Mouse (Mus musculus) neural tube, embryonic 14.5 days (tissue): ENCODE data around the gene Ppm1e. TPM values are rescaled to one million over a fixed set of nuclear protein-coding genes. Genes with fewer than 3 reads are reported as not detected.

Experiments used
- ATAC-seq: fragments of 200-750 bp; cut with Nextera tagmentation; 2 replicates; pipeline ENCODE4 v1.8.0; 2017; ENCODE audit warnings: low read depth, mild to moderate bottlenecking, moderate TSS enrichment, moderate library complexity
- H3K27ac ChIP-seq: fragments of 300-500 bp; sonication (generic); 2 replicates; pipeline ENCODE4 v1.5.1; 2014; ENCODE audit warnings: low read depth, mild to moderate bottlenecking, control low read depth, low read length, moderate library complexity, mixed read lengths
- H3K27me3 ChIP-seq: fragments of 300-500 bp; sonication (generic); 2 replicates; pipeline ENCODE4 v1.6.1; 2014; ENCODE audit warnings: low read length; ENCODE audit not compliant: control insufficient read depth, insufficient read depth
- H3K36me3 ChIP-seq: fragments of 300-500 bp; sonication (generic); 2 replicates; pipeline ENCODE4 v1.6.1; 2014; ENCODE audit warnings: low read length, mixed read lengths; ENCODE audit not compliant: control insufficient read depth, insufficient read depth
- H3K4me1 ChIP-seq: fragments of 300-500 bp; sonication (generic); 2 replicates; pipeline ENCODE4 v1.6.1; 2014; ENCODE audit warnings: low read length; ENCODE audit not compliant: control insufficient read depth, insufficient read depth
- H3K4me2 ChIP-seq: fragments of 300-500 bp; sonication (generic); 2 replicates; pipeline ENCODE4 v1.6.1; 2014; ENCODE audit warnings: mild to moderate bottlenecking, low read depth, low read length, control low read depth
- H3K4me3 ChIP-seq: fragments of 300-500 bp; sonication (generic); 2 replicates; pipeline ENCODE4 v1.5.1; 2014; ENCODE audit warnings: low read depth, low read length, control low read depth, mixed read lengths
- H3K9ac ChIP-seq: fragments of 300-500 bp; sonication (generic); replicated peaks from 2 replicates; pipeline ENCODE4 v1.6.1; 2014; ENCODE audit warnings: low read depth, mild to moderate bottlenecking, control low read depth, low read length, mixed read lengths
- H3K9me3 ChIP-seq: fragments of 300-500 bp; sonication (generic); 2 replicates; pipeline ENCODE4 v1.6.1; 2016; ENCODE audit warnings: low read length; ENCODE audit not compliant: control insufficient read depth
- WGBS: fragments of 180-500 bp; shearing (Covaris S2); extraction: QIAGEN DNeasy Blood & Tissue Kit; methylation state at CpG from one replicate; pipeline ENCODE4 v1.1.7; 2014; 5-methylcytosine and 5-hydroxymethylcytosine counted together
- polyA plus RNA-seq: library from polyadenylated mRNA; unstranded; fragments of >200 nt; fragmentation: Nextera tagmentation; extraction: Ambion mirVana; gene quantifications from 2 replicates; pipeline ENCODE4 v1.2.1, GENCODE M21; 2014

The Ppm1e gene
- polyA plus RNA-seq, 1 experiment from 2014 or later = 40.2 TPM

DNA sequence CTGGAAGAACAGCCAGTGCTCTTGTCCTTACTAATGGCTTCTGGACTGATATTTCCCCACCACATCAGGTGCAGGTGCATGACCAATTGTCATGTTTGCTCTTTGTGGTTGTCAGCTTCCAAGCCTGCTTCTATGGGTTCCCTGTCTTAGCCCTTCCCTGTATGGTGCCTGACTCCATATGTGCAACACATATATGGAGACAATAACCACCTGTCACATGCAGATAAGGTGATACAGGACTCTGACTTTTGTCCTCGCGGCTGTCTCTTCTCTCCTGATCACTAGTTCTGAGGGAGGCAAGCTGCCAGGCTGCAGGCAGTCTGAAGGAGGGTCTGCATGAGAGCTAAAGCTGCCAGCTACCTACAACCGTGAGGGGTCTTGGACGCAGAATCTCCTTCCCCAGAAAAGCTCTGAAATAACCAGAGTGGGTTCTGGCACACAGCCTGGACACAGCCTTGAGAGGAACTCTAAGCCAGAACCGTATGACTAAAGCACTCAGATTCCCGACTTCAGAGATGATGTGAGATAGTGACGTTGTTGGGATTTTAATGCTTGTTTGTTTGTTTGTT, 76.8 kb downstream of the Ppm1e start:
- H3K9ac ChIP-seq = no peak overlapping the region
- no peak overlapping the region for H3K4me3 ChIP-seq
- H3K9me3 ChIP-seq = no peaks in the 10 kb centered on the region
- H3K4me2 ChIP-seq = no peak overlapping the region
- WGBS = 86% methylated on average over 7 of the region's 7 CpGs
- no peaks in the 10 kb centered on the region for H3K36me3 ChIP-seq
- H3K27me3 ChIP-seq = no peaks in the 10 kb centered on the region
- no peak overlapping the region for H3K27ac ChIP-seq
- ATAC-seq = no peak
- H3K4me1 ChIP-seq = 0 out of 2 replicates have a peak, but pooled peaks cover 3% of the 10 kb centered on the region

DNA sequence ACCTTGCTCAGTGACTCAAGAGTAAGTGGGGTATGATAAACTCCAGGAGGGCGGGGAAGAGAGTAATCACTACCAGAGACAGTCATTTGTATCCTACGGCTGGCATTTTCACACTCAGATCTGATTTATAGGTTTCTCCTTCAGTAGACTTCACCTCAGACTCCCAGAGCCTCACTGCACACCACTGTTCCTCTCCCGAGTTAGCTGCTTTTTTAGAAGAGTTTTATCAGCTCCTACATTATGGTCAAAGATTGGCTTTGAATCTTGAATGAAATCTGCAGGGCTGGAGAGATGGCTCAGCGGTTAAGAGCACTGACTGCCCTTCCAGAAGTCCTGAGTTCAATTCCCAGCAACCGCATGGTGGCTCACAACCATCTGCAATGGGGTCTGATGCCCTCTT, 79.4 kb downstream of the Ppm1e start:
- Histone ChIP-seq H3K9ac (no peak overlapping the region), H3K4me1 (peaks cover 15% of the 10 kb centered on the region; the same call in 1 of the 2 replicates), H3K4me3 (no peak overlapping the region), H3K36me3 (no peaks in the 10 kb centered on the region), H3K4me2 (no peak overlapping the region), H3K27ac (no peak overlapping the region), H3K27me3 (no peaks in the 10 kb centered on the region), H3K9me3 (no peaks in the 10 kb centered on the region)
- WGBS = 53% methylated on average over 5 of the region's 5 CpGs
- ATAC-seq = no peak

DNA sequence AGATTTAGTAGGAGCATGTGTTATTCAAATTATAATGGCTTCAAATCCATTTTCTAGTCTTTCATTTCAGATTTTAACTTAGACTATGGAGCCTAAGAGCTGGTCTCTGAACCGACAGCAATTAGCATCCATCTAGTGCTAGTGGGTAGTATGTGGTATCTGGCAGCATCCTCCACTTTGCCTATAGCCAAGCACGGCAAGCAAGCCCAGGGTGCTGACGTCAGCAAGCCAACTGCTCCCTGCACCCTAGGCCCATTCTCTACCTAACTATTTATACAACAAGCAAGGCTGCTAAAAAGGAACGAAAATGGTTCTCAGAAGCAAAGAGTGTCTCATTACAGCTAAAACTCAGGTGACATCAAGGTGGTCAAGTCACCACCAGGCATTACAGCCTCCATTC, 80.0 kb downstream of the Ppm1e start:
- Histone ChIP-seq H3K27me3 (no peaks in the 10 kb centered on the region), H3K36me3 (no peaks in the 10 kb centered on the region), H3K9me3 (no peaks in the 10 kb centered on the region), H3K9ac (no peak overlapping the region), H3K4me2 (no peak overlapping the region), H3K27ac (no peak overlapping the region), H3K4me3 (no peak overlapping the region), H3K4me1 (peaks cover 15% of the 10 kb centered on the region; the same call in 1 of the 2 replicates)
- WGBS = 75% methylated on average over 4 of the region's 4 CpGs
- ATAC-seq = no peak

DNA sequence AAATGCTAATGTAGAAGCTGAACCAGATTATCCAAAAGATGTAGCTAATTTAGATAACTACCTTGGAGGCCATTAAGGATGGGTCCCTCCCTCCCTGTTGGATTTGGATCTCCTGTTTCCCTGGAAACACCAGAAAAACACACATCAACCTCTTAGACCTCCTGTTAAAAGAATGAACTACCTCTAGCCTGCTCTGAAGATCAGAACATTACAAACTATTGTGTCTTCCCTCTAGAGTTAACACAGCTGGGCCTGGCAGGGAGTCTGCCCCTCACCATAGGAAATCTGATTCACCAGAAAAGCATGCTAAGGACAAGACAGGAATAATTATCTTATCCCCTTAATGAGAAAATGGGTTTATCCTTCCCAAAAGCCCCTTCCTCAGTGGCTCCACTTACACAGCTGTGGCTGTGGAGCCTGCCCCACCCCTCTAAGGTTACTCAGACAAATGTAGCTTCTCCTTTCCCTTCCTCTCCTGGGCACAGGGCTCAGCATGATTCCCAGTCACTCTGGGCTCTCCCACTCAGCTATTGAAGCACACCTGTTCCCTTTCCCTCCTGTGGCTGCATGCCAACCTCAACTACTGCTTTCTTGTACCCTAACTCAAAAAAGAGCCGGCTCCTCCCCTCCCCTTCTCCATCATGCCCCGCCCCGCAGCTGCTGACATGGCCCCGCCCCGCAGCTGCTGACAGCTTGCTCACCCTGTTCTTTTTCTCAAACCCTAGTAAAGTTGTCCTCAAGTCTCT, 82.4 kb downstream of the Ppm1e start:
- H3K4me3 ChIP-seq = no peak overlapping the region
- H3K4me1 ChIP-seq = peaks cover 15% of the 10 kb centered on the region; the same call in 1 of the 2 replicates
- H3K9ac ChIP-seq = no peak overlapping the region
- H3K4me2 ChIP-seq = no peak overlapping the region
- WGBS = 9% methylated on average over 5 of the region's 5 CpGs
- H3K27me3 ChIP-seq = no peaks in the 10 kb centered on the region
- no peak overlapping the region for H3K27ac ChIP-seq
- no peaks in the 10 kb centered on the region for H3K36me3 ChIP-seq
- no peaks in the 10 kb centered on the region for H3K9me3 ChIP-seq
- peak; percentile 58; the same call in 1 of the 2 replicates for ATAC-seq

DNA sequence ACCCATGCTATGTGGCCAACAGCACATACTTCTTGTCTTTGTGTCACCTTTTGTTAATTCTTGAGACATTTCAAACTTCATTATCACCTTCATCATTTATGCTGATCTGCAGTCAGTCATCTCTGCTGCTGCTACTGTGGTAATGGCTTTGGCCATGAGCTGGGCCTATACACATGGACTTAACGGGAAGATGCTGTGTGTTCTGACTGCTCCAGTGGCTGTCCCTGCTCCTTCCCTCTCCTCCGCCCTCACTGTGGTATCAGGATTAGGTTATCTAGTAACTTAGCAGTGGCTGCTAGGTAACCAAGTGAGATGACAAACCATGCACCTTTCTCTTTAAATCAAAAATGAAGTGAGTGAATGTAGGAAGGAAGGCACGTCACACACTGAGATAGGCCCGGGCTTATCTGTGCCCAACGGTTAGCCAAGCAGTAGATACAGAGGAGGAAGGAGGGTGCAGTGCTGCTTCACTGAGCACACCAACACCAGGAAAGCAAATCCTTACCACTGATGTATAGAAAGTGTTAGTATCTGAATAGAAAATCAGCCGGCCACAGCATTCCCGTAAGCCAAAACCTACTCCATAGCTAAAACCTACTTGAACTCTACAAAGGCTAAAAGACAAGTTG, 83.3 kb downstream of the Ppm1e start:
- Histone ChIP-seq H3K9ac (no peak overlapping the region), H3K27ac (peak overlapping the region; percentile 45; the same call in 1 of the 2 replicates), H3K27me3 (no peaks in the 10 kb centered on the region), H3K36me3 (no peaks in the 10 kb centered on the region), H3K4me1 (peaks cover 15% of the 10 kb centered on the region; the same call in 1 of the 2 replicates), H3K4me2 (no peak overlapping the region), H3K9me3 (no peaks in the 10 kb centered on the region), H3K4me3 (no peak overlapping the region)
- no peak for ATAC-seq
- 83% methylated on average over 7 of the region's 7 CpGs for WGBS

DNA sequence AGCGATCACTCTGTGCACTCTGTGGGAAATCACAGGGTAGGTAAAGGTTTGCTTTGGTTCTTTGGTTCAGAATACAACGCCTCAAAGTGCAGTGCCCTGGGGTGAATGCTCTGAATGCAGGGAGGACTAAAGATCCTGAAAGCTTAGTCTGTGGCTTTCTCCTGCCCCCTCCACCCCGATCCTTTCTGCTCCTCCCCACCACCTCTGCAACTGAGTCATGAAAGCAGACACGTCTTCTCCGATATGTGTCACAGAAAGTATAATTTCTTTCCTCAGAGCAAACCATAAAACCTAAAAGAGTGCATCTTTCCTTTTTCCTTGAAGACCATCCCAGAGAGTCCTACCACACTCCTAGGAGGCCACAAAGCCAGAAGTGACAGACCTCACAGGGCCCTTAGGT, 86.1 kb downstream of the Ppm1e start:
- 94% methylated on average over 5 of the region's 5 CpGs for WGBS

DNA sequence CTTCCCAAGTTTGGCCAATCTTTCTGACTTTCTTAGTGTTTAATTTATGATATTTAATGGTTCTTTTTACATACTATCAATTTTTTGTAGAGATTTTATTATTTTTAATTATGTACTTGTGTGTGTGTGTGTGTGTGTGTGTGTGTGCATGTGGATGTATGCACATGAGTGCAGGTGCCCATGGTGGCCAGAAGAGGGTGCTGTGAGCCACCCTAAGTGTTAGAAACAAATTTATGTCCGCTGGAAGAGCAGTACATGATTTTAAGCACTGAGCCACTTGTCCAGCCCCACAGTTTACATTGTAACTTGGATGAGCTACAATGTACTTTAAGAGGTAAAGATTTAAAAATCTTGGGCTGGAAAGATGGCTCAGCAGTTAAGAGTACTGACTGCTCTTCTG, 87.3 kb downstream of the Ppm1e start:
- Histone ChIP-seq H3K4me1 (peaks cover 10% of the 10 kb centered on the region; the same call in 1 of the 2 replicates), H3K36me3 (no peaks in the 10 kb centered on the region), H3K27me3 (no peaks in the 10 kb centered on the region), H3K4me2 (no peak overlapping the region), H3K4me3 (no peak overlapping the region), H3K9me3 (no peaks in the 10 kb centered on the region), H3K27ac (no peak overlapping the region), H3K9ac (no peak overlapping the region)
- 98% methylated on average over 1 of the region's 1 CpGs for WGBS
- ATAC-seq = no peak

More for the DNA sequence above, 86.1 kb downstream of the Ppm1e start:
- no peaks in the 10 kb centered on the region for H3K27me3 ChIP-seq
- H3K9me3 ChIP-seq = no peaks in the 10 kb centered on the region
- ATAC-seq = no peak
- H3K4me2 ChIP-seq = no peak overlapping the region
- H3K9ac ChIP-seq = no peak overlapping the region
- no peak overlapping the region for H3K4me3 ChIP-seq
- peaks cover 11% of the 10 kb centered on the region; the same call in 1 of the 2 replicates for H3K4me1 ChIP-seq
- no peak overlapping the region for H3K27ac ChIP-seq
- H3K36me3 ChIP-seq = no peaks in the 10 kb centered on the region

DNA sequence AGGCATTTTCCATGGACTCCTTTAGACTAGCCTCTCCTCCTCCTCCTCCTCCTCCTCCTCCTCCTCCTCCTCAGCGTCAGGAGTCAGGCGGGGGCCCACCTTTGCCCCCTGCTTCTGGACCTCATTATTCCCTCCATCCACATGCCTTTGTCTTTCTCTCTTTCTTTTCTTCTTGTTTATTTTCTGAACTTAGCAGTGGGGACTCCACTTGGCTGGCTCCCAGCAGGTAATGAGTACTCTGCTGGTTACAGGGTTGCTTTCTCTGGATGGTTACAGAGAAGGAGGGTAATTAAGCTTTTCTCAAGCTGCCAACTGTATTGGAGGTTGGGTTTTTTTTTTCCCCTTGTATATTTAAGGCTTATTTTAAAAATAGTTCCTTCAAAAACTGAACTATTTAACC, 87.9 kb downstream of the Ppm1e start:
- no peaks in the 10 kb centered on the region for H3K27me3 ChIP-seq
- H3K4me2 ChIP-seq = no peak overlapping the region
- no peak overlapping the region for H3K27ac ChIP-seq
- H3K4me3 ChIP-seq = no peak overlapping the region
- H3K9ac ChIP-seq = no peak overlapping the region
- 16% methylated on average over 2 of the region's 2 CpGs for WGBS
- H3K36me3 ChIP-seq = no peaks in the 10 kb centered on the region
- H3K9me3 ChIP-seq = no peaks in the 10 kb centered on the region
- no peak for ATAC-seq
- H3K4me1 ChIP-seq = peaks cover 5% of the 10 kb centered on the region; the same call in 1 of the 2 replicates

DNA sequence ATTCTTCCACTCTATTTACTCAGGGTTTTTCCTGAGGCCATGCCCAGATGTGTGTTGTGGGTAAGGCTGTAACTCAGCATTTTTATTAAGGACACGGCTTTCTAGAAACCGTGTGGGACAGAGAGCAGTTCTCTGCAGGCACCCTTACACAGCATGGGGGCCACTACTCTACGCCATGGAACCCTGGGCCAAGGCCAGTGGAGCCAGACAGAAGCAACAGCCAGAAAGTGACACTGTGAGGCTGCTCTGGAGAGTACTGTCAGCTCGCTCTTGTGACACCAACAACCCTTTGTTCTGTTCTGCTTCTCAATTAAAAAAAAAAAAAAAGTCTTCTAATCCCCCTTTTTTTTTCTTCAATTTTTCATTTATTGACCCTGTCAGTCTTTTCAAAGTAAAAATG, 88.4 kb downstream of the Ppm1e start:
- WGBS = 45% methylated on average over 4 of the region's 4 CpGs
- Histone ChIP-seq H3K27ac (no peak overlapping the region), H3K27me3 (no peaks in the 10 kb centered on the region), H3K4me2 (no peak overlapping the region), H3K4me1 (no peaks in the 10 kb centered on the region), H3K4me3 (no peak overlapping the region), H3K9ac (no peak overlapping the region), H3K36me3 (no peaks in the 10 kb centered on the region), H3K9me3 (no peaks in the 10 kb centered on the region)
- ATAC-seq = no peak
